Mouse (Mus musculus) left cerebral cortex, adult 9 months (tissue): ENCODE results near the gene Gen1.
A peak's percentile ranks its signal among the peaks of the same experiment; 100 is the strongest.

Source experiments
- DNase-seq, 2 experiments: peaks; one replicate each; pipeline ENCODE4 v3.0.0; 2022; ENCODE audit warnings: low spot score in 2 of 2

Gen1 gene

GRCm38 (mm10) chr12:11265382-11266281 is at the start of gene Gen1, which contains the start of gene Smc6:
TSS of gene Gen1 (minus strand) at chr12:11265801.
TSS of gene Smc6 (plus strand) at chr12:11265886.
- peak; percentile 83 to 91 for DNase-seq

- DNase-seq: no peak
These were observed 48.2 kb upstream of the Gen1 start for GRCm38 (mm10) chr12:11313840-11314239.

- no peak for DNase-seq
These were observed 45.5 kb upstream of the Gen1 start for GRCm38 (mm10) chr12:11311106-11311505.

- no peak for DNase-seq
These were observed 41.4 kb upstream of the Gen1 start for GRCm38 (mm10) chr12:11306753-11307645.

- no peak for DNase-seq
These were observed 35.3 kb upstream of the Gen1 start for GRCm38 (mm10) chr12:11300858-11301257.

GRCm38 (mm10) chr12:11286382-11286781 is 20.8 kb upstream of the Gen1 start:
- no peak for DNase-seq

GRCm38 (mm10) chr12:11281584-11281983 is 16.0 kb upstream of the Gen1 start:
- no peak for DNase-seq

- DNase-seq: no peak
These were observed 14.3 kb upstream of the Gen1 start for GRCm38 (mm10) chr12:11279886-11280285.

GRCm38 (mm10) chr12:11277207-11277606 is 11.6 kb upstream of the Gen1 start:
- no peak for DNase-seq

- no peak for DNase-seq
These were observed 11.0 kb upstream of the Gen1 start for GRCm38 (mm10) chr12:11276632-11277031.

- no peak for DNase-seq
These were observed 7.6 kb upstream of the Gen1 start for GRCm38 (mm10) chr12:11273185-11273584.

- DNase-seq: no peak
These were observed 7.0 kb upstream of the Gen1 start for GRCm38 (mm10) chr12:11272568-11272967.

- DNase-seq: no peak
These were observed 1.4 kb upstream of the Gen1 start for GRCm38 (mm10) chr12:11267030-11267429.

GRCm38 (mm10) chr12:11266282-11266985 is 833 bp upstream of the Gen1 start:
- peak in 1 of 2 experiments; percentile 16 for DNase-seq

GRCm38 (mm10) chr12:11264895-11265294 is 706 bp downstream of the Gen1 start:
- DNase-seq: no peak

GRCm38 (mm10) chr12:11250322-11250721 is 15.3 kb downstream of the Gen1 start:
- DNase-seq: no peak

GRCm38 (mm10) chr12:11247460-11247859 is 18.1 kb downstream of the Gen1 start:
- no peak for DNase-seq

GRCm38 (mm10) chr12:11235996-11236395 is 29.6 kb downstream of the Gen1 start:
- no peak for DNase-seq

GRCm38 (mm10) chr12:11230267-11230666 is 35.3 kb downstream of the Gen1 start:
- DNase-seq: no peak

- DNase-seq: no peak
These were observed 38.9 kb downstream of the Gen1 start for GRCm38 (mm10) chr12:11226529-11227268.

GRCm38 (mm10) chr12:11226123-11226522 is 39.5 kb downstream of the Gen1 start:
- DNase-seq: no peak
